Mouse (Mus musculus) neural tube, embryonic 15.5 days (tissue): ENCODE measurements around the gene Anks3. TPM values are rescaled to one million over a fixed set of nuclear protein-coding genes. Genes with fewer than 3 reads are reported as not detected.

Experiments used
- ATAC-seq: fragments of 200-750 bp; cut with Nextera tagmentation; 2 replicates; pipeline ENCODE4 v1.8.0; 2017; ENCODE audit warnings: mild to moderate bottlenecking, moderate TSS enrichment, moderate library complexity; ENCODE audit not compliant: low FRiP score
- H3K27ac ChIP-seq: fragments of 300-500 bp; sonication (generic); replicated peaks from 2 replicates; pipeline ENCODE4 v1.5.1; 2015; ENCODE audit warnings: mild to moderate bottlenecking, inconsistent platforms
- H3K27me3 ChIP-seq: fragments of 300-500 bp; sonication (generic); replicated peaks from 2 replicates; pipeline ENCODE4 v1.6.1; 2015; ENCODE audit warnings: inconsistent platforms
- H3K36me3 ChIP-seq: fragments of 300-500 bp; sonication (generic); 2 replicates; pipeline ENCODE4 v1.6.1; 2015; ENCODE audit warnings: inconsistent platforms
- H3K4me1 ChIP-seq: fragments of 300-500 bp; sonication (generic); 2 replicates; pipeline ENCODE4 v1.6.1; 2015; ENCODE audit warnings: inconsistent platforms
- H3K4me2 ChIP-seq: fragments of 300-500 bp; sonication (generic); 2 replicates; pipeline ENCODE4 v1.6.1; 2015; ENCODE audit warnings: inconsistent platforms, mild to moderate bottlenecking, moderate library complexity
- H3K4me3 ChIP-seq: fragments of 300-500 bp; sonication (generic); replicated peaks from 2 replicates; pipeline ENCODE4 v1.5.1; 2015; ENCODE audit warnings: mild to moderate bottlenecking, inconsistent platforms
- H3K9ac ChIP-seq: fragments of 300-500 bp; sonication (generic); replicated peaks from 2 replicates; pipeline ENCODE4 v1.6.1; 2015; ENCODE audit warnings: mild to moderate bottlenecking, inconsistent platforms
- H3K9me3 ChIP-seq: fragments of 300-500 bp; sonication (generic); replicated peaks from 2 replicates; pipeline ENCODE4 v1.6.1; 2016; ENCODE audit warnings: inconsistent platforms
- WGBS: fragments of 180-500 bp; shearing (Covaris S2); methylation state at CpG from one replicate; pipeline ENCODE4 v1.1.7; 2015; ENCODE audit warnings: mixed read lengths; 5-methylcytosine and 5-hydroxymethylcytosine counted together
- polyA plus RNA-seq: library from polyadenylated mRNA; unstranded; fragments of >200 nt; fragmentation: Nextera tagmentation; extraction: Ambion mirVana; gene quantifications from 2 replicates; pipeline ENCODE4 v1.2.1, GENCODE M21; 2015

The Anks3 gene
- polyA plus RNA-seq, 1 experiment from 2014 or later: 68.6 TPM

GRCm38 (mm10) chr16:4939412-4939811, 24.6 kb downstream of the Anks3 start:
- H3K36me3 ChIP-seq: peaks cover 71% of the 10 kb centered on the region

DNA sequence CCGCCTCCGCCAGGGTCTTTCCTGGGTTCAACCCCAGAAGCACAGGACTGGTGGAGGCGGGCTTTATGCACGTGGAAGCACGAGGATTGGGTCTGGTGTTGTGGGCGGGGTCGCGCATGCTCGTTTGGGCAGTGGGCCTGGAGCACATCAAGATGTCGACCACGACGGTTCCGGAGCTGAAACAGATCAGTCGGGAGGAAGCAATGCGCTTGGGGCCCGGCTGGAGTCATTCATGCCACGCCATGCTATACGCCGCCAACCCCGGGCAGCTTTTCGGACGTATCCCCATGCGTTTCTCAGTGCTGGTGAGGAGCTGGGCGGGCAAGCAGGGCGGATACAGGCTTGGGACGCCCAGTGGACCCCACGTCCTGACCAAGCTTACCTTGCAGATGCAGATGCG, 25.0 kb downstream of the Anks3 start:
- WGBS: 0% methylated on average over 28 of the region's 28 CpGs
- H3K9ac ChIP-seq: peak overlapping the region; percentile 99

More at GRCm38 (mm10) chr16:4939412-4939811, 24.6 kb downstream of the Anks3 start:
- ATAC-seq: peak; percentile 80
- Histone ChIP-seq H3K9ac (peak overlapping the region; percentile 99), H3K4me3 (peak overlapping the region; percentile 75), H3K9me3 (no peaks in the 10 kb centered on the region), H3K27ac (peak overlapping the region; percentile 88), H3K27me3 (no peaks in the 10 kb centered on the region), H3K4me1 (peaks cover 32% of the 10 kb centered on the region), H3K4me2 (peak overlapping the region; percentile 80)
- 3% methylated on average over 16 of the region's 16 CpGs for WGBS

DNA sequence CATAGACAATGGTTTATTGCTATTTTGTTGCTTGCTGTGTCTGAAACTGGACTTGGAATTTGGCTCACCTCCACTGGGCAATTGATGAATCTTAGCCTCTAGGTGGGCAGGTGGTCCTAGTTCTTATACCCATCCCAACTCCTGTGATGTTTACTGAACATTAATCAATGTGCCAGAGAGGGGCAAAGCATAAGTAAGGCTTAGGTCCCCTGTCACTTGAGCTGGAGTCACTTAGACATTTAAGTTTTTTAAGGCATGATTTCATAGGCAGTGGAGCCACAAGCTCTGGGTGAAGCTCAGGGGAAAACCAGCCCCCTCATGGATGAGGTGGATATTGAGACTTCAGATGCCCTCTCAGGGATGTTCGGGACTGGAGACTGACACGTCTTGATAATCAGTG, 25.5 kb downstream of the Anks3 start, which contains the start of gene Nudt16l1:
Gene Nudt16l1 (plus strand): TSS at position 301 of the 400 bp plus-strand sequence.
- WGBS: 3% methylated on average over 2 of the region's 2 CpGs
- H3K9ac ChIP-seq: peak within 1 kb of the TSS; percentile 99
- H3K27ac ChIP-seq: peak within 1 kb of the TSS; percentile 88
- H3K4me2 ChIP-seq: peak within 1 kb of the TSS; percentile 80
- H3K27me3 ChIP-seq: no peaks in the 10 kb centered on the region
- peaks cover 32% of the 10 kb centered on the region for H3K4me1 ChIP-seq
- peak within 1 kb of the TSS; percentile 75 for H3K4me3 ChIP-seq
- peaks cover 73% of the 10 kb centered on the region for H3K36me3 ChIP-seq
- H3K9me3 ChIP-seq: no peaks in the 10 kb centered on the region
- no peak for ATAC-seq

More for the DNA sequence above, 25.0 kb downstream of the Anks3 start:
- ATAC-seq: peak; percentile 96
- Histone ChIP-seq H3K9me3 (no peaks in the 10 kb centered on the region), H3K4me3 (peak overlapping the region; percentile 75), H3K4me2 (peak overlapping the region; percentile 80), H3K36me3 (peaks cover 73% of the 10 kb centered on the region), H3K27ac (peak overlapping the region; percentile 88), H3K27me3 (no peaks in the 10 kb centered on the region), H3K4me1 (peaks cover 32% of the 10 kb centered on the region)

DNA sequence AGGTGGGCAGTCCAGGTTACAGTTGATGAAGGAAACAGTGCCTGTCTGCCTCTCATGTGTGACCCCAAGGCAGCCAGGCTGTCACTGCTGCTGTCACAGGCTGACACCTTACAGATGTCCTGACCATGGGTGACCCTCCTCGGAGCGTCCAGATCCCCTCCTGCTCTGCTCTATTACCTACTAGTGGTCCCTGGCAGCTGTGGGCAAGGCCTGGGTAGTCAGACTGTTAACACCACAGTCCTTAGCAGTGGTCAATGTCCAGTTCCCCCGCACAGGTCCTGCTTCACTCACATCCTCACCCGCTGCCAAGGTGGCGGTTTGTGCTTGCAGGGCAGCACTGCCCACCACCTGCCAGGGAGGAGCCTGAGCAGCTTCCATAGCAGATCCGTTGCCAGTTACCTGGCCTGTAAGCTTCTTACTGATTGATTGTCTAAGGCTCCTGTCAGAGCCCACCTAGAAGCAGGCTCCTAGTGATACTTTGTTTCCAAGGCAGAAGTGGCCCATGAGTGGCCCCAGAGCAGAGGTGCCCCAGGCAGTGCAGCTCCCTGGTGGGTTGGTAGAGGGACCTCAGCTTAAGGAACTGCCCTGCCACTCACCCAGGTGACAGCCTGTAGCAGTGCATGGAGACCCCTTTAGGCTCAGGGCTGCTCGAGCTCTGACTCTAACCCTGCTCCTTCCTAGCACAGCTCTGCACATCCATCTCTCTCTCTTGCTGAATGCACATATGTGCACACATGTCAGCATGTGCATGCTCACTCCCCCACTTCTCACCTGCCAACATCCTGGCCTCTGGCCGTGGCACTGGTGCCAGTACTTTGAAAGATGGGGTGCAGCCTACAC, 26.4 kb downstream of the Anks3 start:
- no peak overlapping the region for H3K9ac ChIP-seq

GRCm38 (mm10) chr16:4935931-4936703, 27.9 kb downstream of the Anks3 start:
- 0 out of 2 replicates have a peak overlapping the region, but pooled peaks have one; percentile 9 for H3K27ac ChIP-seq
- 82% methylated on average over 10 of the region's 10 CpGs for WGBS

More for the DNA sequence above, 26.4 kb downstream of the Anks3 start:
- Histone ChIP-seq H3K27ac (no peak overlapping the region), H3K36me3 (peaks cover 73% of the 10 kb centered on the region), H3K27me3 (no peaks in the 10 kb centered on the region), H3K9me3 (no peaks in the 10 kb centered on the region), H3K4me2 (no peak overlapping the region), H3K4me3 (no peak overlapping the region), H3K4me1 (peaks cover 32% of the 10 kb centered on the region)
- no peak for ATAC-seq
- 93% methylated on average over 8 of the region's 8 CpGs for WGBS

DNA sequence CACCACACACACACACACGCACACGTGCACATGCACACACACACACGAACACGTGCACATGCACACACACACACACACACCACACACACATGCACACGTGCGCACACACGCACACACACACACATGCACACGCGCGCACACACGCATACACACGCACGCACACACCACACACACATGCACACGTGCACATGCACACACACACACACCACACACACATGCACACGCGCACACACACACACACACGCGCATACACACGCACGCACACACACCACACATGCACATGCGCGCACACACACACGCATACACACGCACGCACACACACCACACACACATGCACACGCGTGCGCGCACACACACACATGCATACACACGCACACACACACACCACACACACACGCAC, 28.6 kb downstream of the Anks3 start:
- H3K27ac ChIP-seq: 0 out of 2 replicates have a peak overlapping the region, but pooled peaks have one; percentile 9
- no peaks in the 10 kb centered on the region for H3K9me3 ChIP-seq
- peaks cover 75% of the 10 kb centered on the region for H3K36me3 ChIP-seq
- no peak for ATAC-seq
- peaks cover 22% of the 10 kb centered on the region for H3K4me1 ChIP-seq
- no peak overlapping the region for H3K9ac ChIP-seq
- 95% methylated on average over 31 of the region's 31 CpGs for WGBS
- H3K27me3 ChIP-seq: no peaks in the 10 kb centered on the region
- H3K4me2 ChIP-seq: no peak overlapping the region
- H3K4me3 ChIP-seq: no peak overlapping the region

More at GRCm38 (mm10) chr16:4935931-4936703, 27.9 kb downstream of the Anks3 start:
- Histone ChIP-seq H3K27me3 (no peaks in the 10 kb centered on the region), H3K36me3 (peaks cover 73% of the 10 kb centered on the region), H3K4me2 (no peak overlapping the region), H3K9ac (no peak overlapping the region), H3K4me3 (no peak overlapping the region), H3K4me1 (peaks cover 29% of the 10 kb centered on the region), H3K9me3 (no peaks in the 10 kb centered on the region)
- no peak for ATAC-seq

DNA sequence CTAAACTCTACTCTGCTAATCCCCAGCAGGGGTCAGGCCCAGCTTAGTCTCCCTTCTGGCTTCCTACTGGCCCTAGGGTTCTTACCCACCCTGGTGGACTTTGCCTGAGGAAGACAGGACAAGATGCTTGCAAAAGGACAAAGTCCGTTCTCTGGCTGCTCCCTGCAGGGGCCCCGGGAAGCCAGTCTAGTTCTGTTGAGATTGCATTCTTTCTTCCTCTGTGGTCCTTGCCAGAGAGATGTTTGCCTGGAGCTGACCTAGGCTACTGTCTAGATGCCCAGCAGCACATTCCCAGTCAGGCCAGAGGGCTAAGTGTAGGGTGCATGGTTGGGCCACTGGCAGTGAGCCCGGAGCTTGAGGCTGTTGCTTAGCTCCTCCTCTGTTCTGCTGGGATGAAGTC, 31.6 kb downstream of the Anks3 start:
- no peak for ATAC-seq
- 88% methylated on average over 3 of the region's 3 CpGs for WGBS
- Histone ChIP-seq H3K4me3 (no peak overlapping the region), H3K27me3 (no peaks in the 10 kb centered on the region), H3K9me3 (no peaks in the 10 kb centered on the region), H3K36me3 (peaks cover 97% of the 10 kb centered on the region), H3K27ac (no peak overlapping the region), H3K9ac (no peak overlapping the region), H3K4me2 (no peak overlapping the region), H3K4me1 (0 out of 2 replicates have a peak, but pooled peaks cover 4% of the 10 kb centered on the region)

DNA sequence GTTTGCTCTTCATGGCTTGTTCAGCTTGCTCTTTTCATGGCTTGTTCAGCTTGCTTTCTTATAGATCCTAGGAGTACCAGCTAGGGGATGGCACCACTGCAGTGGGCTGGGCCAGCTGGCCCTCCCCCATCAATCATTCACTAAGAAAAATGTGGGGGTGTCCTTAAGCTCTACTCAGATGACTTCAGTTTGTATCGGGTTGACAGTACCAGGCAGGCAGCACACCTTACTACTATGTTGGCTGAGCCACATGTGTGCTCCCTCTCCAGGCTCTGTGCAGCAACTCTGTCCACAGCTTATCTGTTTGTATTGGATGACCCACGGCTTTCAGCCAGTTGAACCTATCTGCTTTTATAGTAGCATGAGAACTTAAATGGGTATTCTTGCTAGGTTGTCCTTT, 35.5 kb downstream of the Anks3 start:
- Histone ChIP-seq H3K27ac (no peak overlapping the region), H3K4me3 (no peak overlapping the region), H3K4me1 (no peaks in the 10 kb centered on the region), H3K9ac (no peak overlapping the region), H3K9me3 (no peaks in the 10 kb centered on the region), H3K36me3 (peaks cover 95% of the 10 kb centered on the region), H3K27me3 (no peaks in the 10 kb centered on the region), H3K4me2 (no peak overlapping the region)
- 95% methylated on average over 2 of the region's 2 CpGs for WGBS
- ATAC-seq: no peak

DNA sequence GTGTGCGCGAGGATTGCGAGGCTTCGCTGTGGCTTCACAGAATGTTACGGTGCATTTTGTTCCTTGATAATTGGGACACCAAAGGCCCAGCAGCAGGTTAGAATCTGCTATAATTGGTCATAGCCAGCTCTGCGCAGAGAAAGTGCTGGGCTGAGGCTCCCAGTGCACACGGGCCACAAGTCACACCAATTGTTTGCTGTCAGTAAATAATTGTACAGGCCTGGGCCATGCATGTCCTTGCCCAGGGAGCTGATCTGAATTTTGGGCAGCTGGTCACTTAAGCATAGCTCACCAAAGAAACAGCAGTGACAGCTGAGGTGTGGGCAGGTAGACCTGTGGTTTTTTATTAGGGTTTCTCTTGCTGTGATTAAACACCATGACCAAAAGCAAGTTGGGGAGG, 36.0 kb downstream of the Anks3 start:
- H3K4me3 ChIP-seq: no peak overlapping the region
- H3K9me3 ChIP-seq: no peaks in the 10 kb centered on the region
- no peak for ATAC-seq
- no peaks in the 10 kb centered on the region for H3K4me1 ChIP-seq
- H3K4me2 ChIP-seq: no peak overlapping the region
- H3K36me3 ChIP-seq: peaks cover 95% of the 10 kb centered on the region
- 94% methylated on average over 7 of the region's 7 CpGs for WGBS
- H3K27me3 ChIP-seq: no peaks in the 10 kb centered on the region
- no peak overlapping the region for H3K27ac ChIP-seq
- H3K9ac ChIP-seq: no peak overlapping the region

DNA sequence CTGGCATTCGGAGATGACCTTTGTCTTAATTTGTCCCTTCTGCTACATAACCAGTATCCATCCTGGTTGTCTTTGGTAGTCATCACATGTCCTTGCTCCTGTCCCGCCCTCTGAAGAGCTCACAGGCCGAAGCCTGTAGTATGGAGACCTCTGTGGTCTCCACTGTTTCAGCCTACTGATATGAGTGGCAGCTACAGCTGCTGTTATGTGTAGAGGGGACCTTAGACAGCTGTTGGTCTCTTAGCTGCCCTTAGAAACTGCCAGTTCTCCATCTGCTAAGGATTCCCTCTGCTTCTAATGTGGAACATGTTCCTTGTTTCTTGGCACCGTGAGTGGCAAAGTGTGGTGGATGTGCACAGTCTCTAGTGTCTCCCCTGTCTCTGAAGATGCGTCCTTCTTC, 40.0 kb downstream of the Anks3 start:
- H3K9ac ChIP-seq: no peak overlapping the region
- no peak overlapping the region for H3K27ac ChIP-seq
- H3K9me3 ChIP-seq: no peaks in the 10 kb centered on the region
- no peaks in the 10 kb centered on the region for H3K27me3 ChIP-seq
- H3K36me3 ChIP-seq: peaks cover 82% of the 10 kb centered on the region
- no peaks in the 10 kb centered on the region for H3K4me1 ChIP-seq
- ATAC-seq: no peak
- H3K4me3 ChIP-seq: no peak overlapping the region
- no peak overlapping the region for H3K4me2 ChIP-seq
- WGBS: 92% methylated on average over 5 of the region's 5 CpGs

DNA sequence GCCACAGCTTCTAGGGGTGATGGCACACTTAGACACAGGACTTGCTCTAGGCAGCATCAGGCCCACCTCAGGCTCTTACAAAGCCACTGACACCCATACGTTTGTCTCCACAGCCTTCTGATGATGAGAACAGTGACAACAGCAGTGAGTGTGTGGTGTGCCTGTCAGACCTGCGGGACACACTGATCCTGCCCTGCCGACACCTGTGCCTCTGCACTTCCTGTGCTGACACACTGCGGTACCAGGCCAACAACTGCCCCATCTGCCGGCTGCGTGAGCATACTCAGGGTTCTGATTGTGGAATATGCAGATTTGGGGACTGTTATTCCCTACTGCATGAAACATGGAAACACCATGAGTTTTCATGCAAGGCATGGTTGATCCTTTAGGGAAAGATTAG, 41.5 kb downstream of the Anks3 start:
- no peak overlapping the region for H3K9ac ChIP-seq
- no peak overlapping the region for H3K4me2 ChIP-seq
- H3K4me3 ChIP-seq: no peak overlapping the region
- no peaks in the 10 kb centered on the region for H3K4me1 ChIP-seq
- H3K27ac ChIP-seq: no peak overlapping the region
- peaks cover 80% of the 10 kb centered on the region for H3K36me3 ChIP-seq
- H3K27me3 ChIP-seq: no peaks in the 10 kb centered on the region
- H3K9me3 ChIP-seq: no peaks in the 10 kb centered on the region
- no peak for ATAC-seq
- 97% methylated on average over 6 of the region's 6 CpGs for WGBS
